Mouse (Mus musculus) CH12.LX (cell line): ENCODE data around the gene Map6. TPM values are rescaled to one million over a fixed set of nuclear protein-coding genes. Genes with fewer than 3 reads are reported as not detected.

Experiments used
- polyA plus RNA-seq: library from polyadenylated mRNA; unstranded; fragments of >175 nt; gene quantifications from 2 replicates; pipeline ENCODE4 v1.2.1, GENCODE M21; 2012; ENCODE audit warnings: low read depth; ENCODE audit not compliant: insufficient read length
- total RNA-seq, 2 experiments: library from RNA; depleted of rRNA; stranded (reverse); fragments of 300-350 nt in 1 of 2; fragments of >200 nt in 1 of 2; gene quantifications; 2 replicates each; pipeline ENCODE4 v1.2.3; 2012 to 2014

The Map6 gene
- total and polyA plus RNA-seq, 3 experiments, result 0.32 to 1.4 (median 1.1) TPM

Other genes with a start within 250 kb of the Map6 start
- gene Uvrag, start 126.3 kb upstream of the Map6 start, total RNA-seq (2012; rRNA removed), result 20.6 and 23.3 TPM in 2 replicates
- gene Uvrag, start 126.3 kb upstream of the Map6 start, total RNA-seq (2014; rRNA removed), result 37.5 and 39.1 TPM in 2 replicates
- 47.4 and 61.6 TPM in 2 replicates for gene Uvrag, start 126.3 kb upstream of the Map6 start, polyA plus RNA-seq
- gene Dgat2, start 84.7 kb upstream of the Map6 start, total RNA-seq (2012; rRNA removed), result 1.2 and 1.7 TPM in 2 replicates
- gene Dgat2, start 84.7 kb upstream of the Map6 start, total RNA-seq (2014; rRNA removed), result 1.4 and 2.8 TPM in 2 replicates
- 1.4 and 1.6 TPM in 2 replicates for gene Dgat2, start 84.7 kb upstream of the Map6 start, polyA plus RNA-seq
- gene Mogat2, start 28.8 kb upstream of the Map6 start, total RNA-seq (2012; rRNA removed), result not detected in 2 replicates
- not detected in 2 replicates for gene Mogat2, start 28.8 kb upstream of the Map6 start, total RNA-seq (2014; rRNA removed)
- not detected in 2 replicates for gene Mogat2, start 28.8 kb upstream of the Map6 start, polyA plus RNA-seq
- gene Serpinh1, start 85.8 kb downstream of the Map6 start, total RNA-seq (2012; rRNA removed), result not detected in 2 replicates
- gene Serpinh1, start 85.8 kb downstream of the Map6 start, total RNA-seq (2014; rRNA removed), result not detected in 2 replicates
- gene Serpinh1, start 85.8 kb downstream of the Map6 start, polyA plus RNA-seq, result not detected in 2 replicates
- 7.5 and 9.1 TPM in 2 replicates for gene Gdpd5, start 114.0 kb downstream of the Map6 start, total RNA-seq (2012; rRNA removed)
- 2.4 and 2.8 TPM in 2 replicates for gene Gdpd5, start 114.0 kb downstream of the Map6 start, total RNA-seq (2014; rRNA removed)
- gene Gdpd5, start 114.0 kb downstream of the Map6 start, polyA plus RNA-seq, result 7.0 and 9.0 TPM in 2 replicates
- gene Klhl35, start 198.6 kb downstream of the Map6 start, total RNA-seq (2012; rRNA removed), result not detected in 2 replicates
- not detected in 2 replicates for gene Klhl35, start 198.6 kb downstream of the Map6 start, total RNA-seq (2014; rRNA removed)
- not detected in 2 replicates for gene Klhl35, start 198.6 kb downstream of the Map6 start, polyA plus RNA-seq
- gene Rps3, start 216.3 kb downstream of the Map6 start, total RNA-seq (2012; rRNA removed), result 2,320 and 2,484 TPM in 2 replicates
- 3,699 and 3,874 TPM in 2 replicates for gene Rps3, start 216.3 kb downstream of the Map6 start, total RNA-seq (2014; rRNA removed)
- 1,738 and 1,898 TPM in 2 replicates for gene Rps3, start 216.3 kb downstream of the Map6 start, polyA plus RNA-seq